Mouse (Mus musculus) erythroblast, embryonic 14.5 days (primary cell): ENCODE measurements around the gene Med15.

Experiments used
- GATA1 ChIP-seq: IDR thresholded peaks from 2 replicates; pipeline ENCODE4 v1.6.1; 2012; ENCODE audit warnings: low read length, inconsistent platforms, mixed read lengths
- TAL1 ChIP-seq: IDR thresholded peaks from 3 replicates; pipeline ENCODE4 v1.6.1; 2012; ENCODE audit warnings: low read length, inconsistent platforms, mixed read lengths

DNA sequence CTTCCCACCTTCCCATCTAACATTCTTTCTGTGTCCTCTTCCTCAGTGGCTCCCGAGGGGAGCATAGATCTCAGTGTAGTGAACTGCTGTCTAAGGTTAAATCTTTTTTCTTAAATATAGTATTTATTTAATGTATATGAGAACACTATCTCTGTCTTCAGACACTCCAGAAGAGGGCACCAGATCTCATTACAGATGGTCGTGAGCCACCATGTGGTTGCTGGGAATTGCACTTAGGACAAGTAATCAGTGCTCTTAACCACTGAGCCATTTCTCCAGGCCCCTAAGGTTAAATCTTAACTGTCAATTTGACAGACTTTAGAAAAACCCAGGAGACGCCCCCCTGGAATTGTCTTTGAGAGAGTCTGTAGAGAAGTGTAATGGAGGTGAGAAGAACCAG is 670 bp downstream of the Med15 start:
- no peak for TF ChIP-seq GATA1
- no peak for TF ChIP-seq TAL1
